Mouse (Mus musculus) megakaryocyte, embryonic 14.5 days (primary cell): Measurements from ENCODE around the gene Fndc10. TPM values are rescaled to one million over a fixed set of nuclear protein-coding genes. Genes with fewer than 3 reads are reported as not detected.
"Not testable (repeated sequence)": the region's sequence is repeated elsewhere in the genome, so short reads cannot be mapped to it uniquely, and the experiment has no call there.

Experiments
- H3K27me3 ChIP-seq: replicated peaks from 2 replicates; pipeline ENCODE3; 2012; ENCODE audit warnings: inconsistent platforms
- H3K36me3 ChIP-seq: replicated peaks from 2 replicates; pipeline ENCODE3; 2012; ENCODE audit warnings: low read length, inconsistent platforms, mixed read lengths
- H3K4me1 ChIP-seq: 2 replicates; pipeline ENCODE4 v1.6.1; 2012; ENCODE audit warnings: inconsistent platforms
- H3K4me3 ChIP-seq: replicated peaks from 2 replicates; pipeline ENCODE3; 2012; ENCODE audit warnings: moderate library complexity, mild to moderate bottlenecking, inconsistent platforms
- H3K9me3 ChIP-seq: 2 replicates; pipeline ENCODE4 v1.6.1; 2012; ENCODE audit warnings: inconsistent platforms
- FLI1 ChIP-seq: IDR thresholded peaks from 2 replicates; pipeline ENCODE4 v1.6.1; 2012; ENCODE audit warnings: low read length, inconsistent platforms, mixed read lengths
- GATA1 ChIP-seq: IDR thresholded peaks from 3 replicates; pipeline ENCODE4 v1.6.1; 2012; ENCODE audit warnings: mixed read lengths, low read length, inconsistent platforms, borderline replicate concordance
- polyA plus RNA-seq: library from polyadenylated mRNA; stranded (reverse); fragments of >175 nt; gene quantifications from 2 replicates; pipeline ENCODE4 v1.2.3, GENCODE M21; 2012; ENCODE audit warnings: low replicate concordance; ENCODE audit not compliant: insufficient read depth

Fndc10 gene
- polyA plus RNA-seq, result 0.44 and 4.7 TPM in 2 replicates

GRCm38 (mm10) chr4:155694111-155694481 is at the start of gene Fndc10:
Gene Fndc10 (plus strand): TSS chr4:155694342.
- Histone ChIP-seq H3K27me3 (peaks cover 68% of the 10 kb centered on the region), H3K4me3 (peak within 1 kb of the TSS; percentile 95), H3K36me3 (no peaks in the 10 kb centered on the region), H3K4me1 (peaks cover 51% of the 10 kb centered on the region), H3K9me3 (no peaks in the 10 kb centered on the region)
- TF ChIP-seq GATA1, result no peak
- no peak for TF ChIP-seq FLI1

- H3K36me3 ChIP-seq, result peaks cover 89% of the 10 kb centered on the region
- H3K4me3 ChIP-seq, H3K4me1 ChIP-seq, H3K9me3 ChIP-seq, H3K27me3 ChIP-seq: not testable (repeated sequence)
Observed at GRCm38 (mm10) chr4:155645308-155645707, 48.8 kb upstream of the Fndc10 start, which contains the start of gene Gm10563. Gene Gm10563 (minus strand): TSS chr4:155645408.

GRCm38 (mm10) chr4:155645721-155646120 is 48.4 kb upstream of the Fndc10 start:
- Histone ChIP-seq H3K4me3 (no peak overlapping the region), H3K9me3 (no peaks in the 10 kb centered on the region), H3K27me3 (no peaks in the 10 kb centered on the region), H3K4me1 (peaks cover 3% of the 10 kb centered on the region), H3K36me3 (peaks cover 89% of the 10 kb centered on the region)
- TF ChIP-seq GATA1 (no peak), FLI1 (no peak)

- TF ChIP-seq GATA1 (no peak), FLI1 (no peak)
- 0 out of 2 replicates have a peak, but pooled peaks cover 6% of the 10 kb centered on the region for H3K9me3 ChIP-seq
- no peak overlapping the region for H3K4me3 ChIP-seq
- peaks cover 80% of the 10 kb centered on the region for H3K36me3 ChIP-seq
- peaks cover 22% of the 10 kb centered on the region for H3K27me3 ChIP-seq
- peaks cover 39% of the 10 kb centered on the region for H3K4me1 ChIP-seq
Observed at GRCm38 (mm10) chr4:155649355-155649754, 44.8 kb upstream of the Fndc10 start.

- TF ChIP-seq FLI1 (no peak), GATA1 (no peak)
- Histone ChIP-seq H3K9me3 (0 out of 2 replicates have a peak, but pooled peaks cover 6% of the 10 kb centered on the region), H3K27me3 (peaks cover 28% of the 10 kb centered on the region), H3K4me1 (peaks cover 63% of the 10 kb centered on the region), H3K4me3 (peak overlapping the region; percentile 67), H3K36me3 (peaks cover 86% of the 10 kb centered on the region)
Observed at GRCm38 (mm10) chr4:155651553-155652269, 42.4 kb upstream of the Fndc10 start.

GRCm38 (mm10) chr4:155652283-155653085 is 41.7 kb upstream of the Fndc10 start:
- peaks cover 88% of the 10 kb centered on the region for H3K36me3 ChIP-seq
- H3K4me3 ChIP-seq, result peak overlapping the region; percentile 89
- no peak for TF ChIP-seq FLI1
- TF ChIP-seq GATA1, result no peak
- 0 out of 2 replicates have a peak, but pooled peaks cover 6% of the 10 kb centered on the region for H3K9me3 ChIP-seq
- peaks cover 28% of the 10 kb centered on the region for H3K27me3 ChIP-seq
- H3K4me1 ChIP-seq, result peaks cover 68% of the 10 kb centered on the region

- 0 out of 2 replicates have a peak, but pooled peaks cover 6% of the 10 kb centered on the region for H3K9me3 ChIP-seq
- peak within 1 kb of the TSS; percentile 89 for H3K4me3 ChIP-seq
- H3K36me3 ChIP-seq, result peaks cover 88% of the 10 kb centered on the region
- peaks cover 28% of the 10 kb centered on the region for H3K27me3 ChIP-seq
- peaks cover 74% of the 10 kb centered on the region for H3K4me1 ChIP-seq
- no peak for TF ChIP-seq FLI1
- no peak for TF ChIP-seq GATA1
Observed at GRCm38 (mm10) chr4:155653086-155653450, 41.1 kb upstream of the Fndc10 start, which contains the start of gene Mmp23. Gene Mmp23 (minus strand): TSS chr4:155653384.

GRCm38 (mm10) chr4:155653451-155654182 is 40.5 kb upstream of the Fndc10 start:
- TF ChIP-seq GATA1 (no peak), FLI1 (no peak)
- Histone ChIP-seq H3K9me3 (0 out of 2 replicates have a peak, but pooled peaks cover 6% of the 10 kb centered on the region), H3K4me1 (peaks cover 78% of the 10 kb centered on the region), H3K27me3 (peaks cover 28% of the 10 kb centered on the region), H3K4me3 (peak overlapping the region; percentile 89), H3K36me3 (peaks cover 88% of the 10 kb centered on the region)

- peaks cover 88% of the 10 kb centered on the region for H3K36me3 ChIP-seq
Observed at GRCm38 (mm10) chr4:155654183-155654455, 40.0 kb upstream of the Fndc10 start.

More at GRCm38 (mm10) chr4:155654183-155654455, 40.0 kb upstream of the Fndc10 start:
- Histone ChIP-seq H3K4me3 (peak overlapping the region; percentile 89), H3K27me3 (peaks cover 28% of the 10 kb centered on the region), H3K4me1 (peaks cover 81% of the 10 kb centered on the region), H3K9me3 (0 out of 2 replicates have a peak, but pooled peaks cover 6% of the 10 kb centered on the region)
- no peak for TF ChIP-seq GATA1
- TF ChIP-seq FLI1, result no peak
